Mouse (Mus musculus) left cerebral cortex, postnatal 4 days (tissue): ENCODE data around the gene Pmepa1. TPM values are rescaled to one million over a fixed set of nuclear protein-coding genes. Genes with fewer than 3 reads are reported as not detected.

Source experiments
- total RNA-seq, 2 experiments: library from RNA; stranded (reverse); gene quantifications; 2 replicates each; pipeline ENCODE4 v1.2.3; 2021

Gene Pmepa1
- total RNA-seq, 2 experiments from 2014 or later: 32.7 to 45.3 TPM

Other genes starting within 250 kb of the Pmepa1 start
- not detected for gene Ctcfl, start 157.0 kb downstream of the Pmepa1 start, total RNA-seq
- gene Pck1, start 123.5 kb downstream of the Pmepa1 start, total RNA-seq: not detected
- gene Zbp1, start 57.6 kb downstream of the Pmepa1 start, total RNA-seq: under 1 TPM in 1 of 2 experiments, not detected in 1; 0.20 TPM
- gene 1700021F07Rik, start 246.1 kb upstream of the Pmepa1 start, total RNA-seq: not detected